Mouse (Mus musculus) monocyte, adult 2 months (primary cell): ENCODE data around the gene Rbfox3.

Experiments used
- DNase-seq, 2 experiments: peaks; one replicate each; pipeline ENCODE4 v3.0.0; 2022; ENCODE audit warnings: low spot score in 2 of 2, low read depth in 1 of 2

Gene Rbfox3

GRCm38 (mm10) chr11:118729373-118729772 lies 182.0 kb downstream of the Rbfox3 start:
- DNase-seq: no peak

- DNase-seq: no peak
Measured at GRCm38 (mm10) chr11:118728797-118729196, 182.6 kb downstream of the Rbfox3 start.

- no peak for DNase-seq
Measured at GRCm38 (mm10) chr11:118728083-118728551, 183.3 kb downstream of the Rbfox3 start.

- no peak for DNase-seq
Measured at GRCm38 (mm10) chr11:118726430-118726829, 185.0 kb downstream of the Rbfox3 start.

GRCm38 (mm10) chr11:118724423-118724822 lies 187.0 kb downstream of the Rbfox3 start:
- DNase-seq: no peak

GRCm38 (mm10) chr11:118723166-118723565 lies 188.2 kb downstream of the Rbfox3 start:
- no peak for DNase-seq

GRCm38 (mm10) chr11:118721898-118722297 lies 189.5 kb downstream of the Rbfox3 start:
- no peak for DNase-seq

- DNase-seq: no peak
Measured at GRCm38 (mm10) chr11:118714601-118715524, 196.5 kb downstream of the Rbfox3 start.

GRCm38 (mm10) chr11:118712761-118713160 lies 198.6 kb downstream of the Rbfox3 start:
- DNase-seq: no peak

GRCm38 (mm10) chr11:118712058-118712457 lies 199.3 kb downstream of the Rbfox3 start:
- no peak for DNase-seq

- no peak for DNase-seq
Measured at GRCm38 (mm10) chr11:118710035-118710434, 201.4 kb downstream of the Rbfox3 start.

- no peak for DNase-seq
Measured at GRCm38 (mm10) chr11:118696226-118696930, 215.0 kb downstream of the Rbfox3 start.

- DNase-seq: no peak
Measured at GRCm38 (mm10) chr11:118693276-118693675, 218.1 kb downstream of the Rbfox3 start.

GRCm38 (mm10) chr11:118690262-118690661 lies 221.1 kb downstream of the Rbfox3 start:
- DNase-seq: no peak

GRCm38 (mm10) chr11:118685397-118685796 lies 226.0 kb downstream of the Rbfox3 start:
- DNase-seq: no peak

GRCm38 (mm10) chr11:118684665-118685064 lies 226.7 kb downstream of the Rbfox3 start:
- DNase-seq: no peak

- DNase-seq: no peak
Measured at GRCm38 (mm10) chr11:118680699-118681098, 230.7 kb downstream of the Rbfox3 start.

- DNase-seq: no peak
Measured at GRCm38 (mm10) chr11:118679736-118680410, 231.5 kb downstream of the Rbfox3 start.

GRCm38 (mm10) chr11:118678515-118679104 lies 232.8 kb downstream of the Rbfox3 start:
- no peak for DNase-seq

GRCm38 (mm10) chr11:118677277-118677676 lies 234.1 kb downstream of the Rbfox3 start:
- no peak for DNase-seq

GRCm38 (mm10) chr11:118676364-118676763 lies 235.0 kb downstream of the Rbfox3 start:
- DNase-seq: no peak
